ENCODE assay signal across 28 mouse cellular contexts in genomic region chr11:4467436-4467835, GRCm38 (mm10). TPM values are rescaled to one million over a fixed set of nuclear protein-coding genes. Genes with fewer than 3 reads are reported as not detected.
"Had no signal": no experiment of that assay in that cellular context is flagged by ENCODE, and none has a peak within 500 bp of the region (broad histone marks: within the 10 kb centered on the region; RNA-seq: fewer than 3 reads in every experiment).

No protein-coding gene starts in this region.

- H3K4me1 ChIP-seq: heart, embryonic 13.5 days; heart, embryonic 15.5 days; limb, embryonic 15.5 days; liver, embryonic 12.5 days had no signal

- H3K27me3 ChIP-seq: heart, embryonic 13.5 days; heart, embryonic 15.5 days; hindbrain, embryonic 13.5 days; hindbrain, embryonic 15.5 days; kidney, embryonic 15.5 days; limb, embryonic 13.5 days; limb, embryonic 15.5 days; liver, embryonic 12.5 days had no signal

- H3K4me2 ChIP-seq: heart, embryonic 11.5 days; heart, embryonic 13.5 days; heart, embryonic 15.5 days; hindbrain, embryonic 13.5 days; hindbrain, embryonic 15.5 days; kidney, embryonic 15.5 days; limb, embryonic 13.5 days; limb, embryonic 15.5 days; liver, embryonic 12.5 days had no signal

- ATAC-seq: hindbrain, postnatal 0 days; intestine, embryonic 16.5 days; liver, embryonic 12.5 days had no signal

- DNase-seq: gastrocnemius, postnatal 14 days; gastrocnemius, postnatal 36 days; heart, adult 11 months; heart, adult 2 months; heart, postnatal 14 days; heart, postnatal 36 days; kidney, adult 11 months; kidney, adult 2 months; kidney, adult 9 months; kidney, postnatal 14 days; kidney, postnatal 36 days; layer of hippocampus, adult 9-11 months; layer of hippocampus, postnatal 36 days; left cerebral cortex, postnatal 4 days had no signal

- H3K4me3 ChIP-seq: heart, adult 2 months; heart, embryonic 13.5 days; heart, embryonic 15.5 days; hindbrain, embryonic 13.5 days; hindbrain, embryonic 15.5 days; kidney, embryonic 15.5 days; limb, embryonic 13.5 days; limb, embryonic 15.5 days; liver, embryonic 12.5 days had no signal

- H3K27ac ChIP-seq: heart, adult 2 months; heart, embryonic 15.5 days; hindbrain, embryonic 13.5 days; hindbrain, embryonic 15.5 days; hindbrain, postnatal 0 days; kidney, embryonic 15.5 days; kidney, postnatal 0 days; limb, embryonic 13.5 days; limb, embryonic 15.5 days; liver, embryonic 12.5 days had no signal

- H3K9me3 ChIP-seq: heart, embryonic 13.5 days; heart, embryonic 15.5 days; hindbrain, embryonic 13.5 days; hindbrain, embryonic 15.5 days; kidney, embryonic 15.5 days; limb, embryonic 13.5 days; limb, embryonic 15.5 days; liver, embryonic 12.5 days had no signal

- H3K36me3 ChIP-seq: heart, embryonic 13.5 days; heart, embryonic 15.5 days; hindbrain, embryonic 13.5 days; hindbrain, embryonic 15.5 days; kidney, embryonic 15.5 days; limb, embryonic 13.5 days; limb, embryonic 15.5 days; liver, embryonic 12.5 days had no signal

- H3K9ac ChIP-seq: heart, embryonic 13.5 days; heart, embryonic 15.5 days; hindbrain, embryonic 13.5 days; hindbrain, embryonic 15.5 days; kidney, embryonic 15.5 days; limb, embryonic 13.5 days; limb, embryonic 15.5 days; liver, embryonic 12.5 days had no signal

RNA-seq across cellular contexts. Expression of gene Hormad2, which starts 26.5 kb away (rescaled TPM):
- polyA plus RNA-seq: heart, adult 2 months; heart, postnatal 0 days; hindbrain, embryonic 11.5 days; hindbrain, embryonic 13.5 days; hindbrain, embryonic 15.5 days; hindbrain, postnatal 0 days; kidney, adult 2 months had no signal
